Mouse (Mus musculus) left cerebral cortex, adult 18-20 months (tissue): ENCODE measurements at regions not wholly inside any gene's neighbourhood (a gene's known extent, or its start where the extent isn't known, plus 50 kb on each side); places are given as distances from the start of the nearest gene placed in this dataset.

Source experiments
- DNase-seq, 2 experiments: peaks; one replicate each; pipeline ENCODE4 v3.0.0; 2021 to 2022; ENCODE audit warnings: low spot score in 2 of 2, mixed read lengths in 1 of 2

GRCm38 (mm10) chr12:9921591-9922198, 351.8 kb downstream of the Osr1 start:
- no peak for DNase-seq

DNA sequence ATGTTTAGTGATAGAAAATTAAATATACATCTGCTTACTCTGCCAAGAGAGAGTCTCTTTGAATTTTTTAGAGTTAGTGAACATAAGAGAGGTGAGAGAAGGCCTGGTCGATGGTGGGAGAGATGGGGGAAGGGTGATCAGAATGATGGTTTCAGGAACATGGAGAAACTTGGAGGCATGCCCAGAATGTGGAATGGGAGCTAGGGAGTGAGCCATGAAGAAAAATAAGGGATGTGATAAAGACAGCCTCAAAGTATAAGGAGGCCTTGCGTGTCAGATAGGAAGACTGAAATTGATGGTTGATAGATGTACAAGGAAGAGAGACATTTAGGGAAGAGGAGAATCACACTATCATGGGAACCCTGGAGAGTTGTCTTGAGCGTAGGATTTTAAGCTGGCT, 354.6 kb downstream of the Osr1 start:
- DNase-seq: no peak

DNA sequence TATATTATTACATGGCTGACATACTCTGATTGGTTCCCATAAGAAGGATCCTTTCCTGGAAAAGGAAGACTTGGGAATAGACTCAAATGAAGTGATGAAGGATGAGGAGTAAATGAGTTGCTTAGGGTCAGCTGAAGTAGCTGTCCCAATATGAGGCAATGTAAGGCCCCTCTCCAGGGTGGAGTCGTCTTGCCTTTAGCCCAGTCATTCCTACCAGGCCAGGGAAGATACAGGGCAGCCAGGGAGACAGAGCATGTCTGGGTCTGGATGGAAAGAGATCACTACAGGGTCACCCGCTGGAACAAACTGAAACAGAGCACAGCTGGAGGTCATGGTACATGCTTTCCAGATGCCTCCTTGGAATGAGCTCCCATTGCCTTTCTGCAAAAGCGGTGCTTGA, 364.2 kb downstream of the Osr1 start:
- DNase-seq: no peak

- DNase-seq: no peak
Observed at GRCm38 (mm10) chr12:9941357-9941756, 371.4 kb downstream of the Osr1 start.

DNA sequence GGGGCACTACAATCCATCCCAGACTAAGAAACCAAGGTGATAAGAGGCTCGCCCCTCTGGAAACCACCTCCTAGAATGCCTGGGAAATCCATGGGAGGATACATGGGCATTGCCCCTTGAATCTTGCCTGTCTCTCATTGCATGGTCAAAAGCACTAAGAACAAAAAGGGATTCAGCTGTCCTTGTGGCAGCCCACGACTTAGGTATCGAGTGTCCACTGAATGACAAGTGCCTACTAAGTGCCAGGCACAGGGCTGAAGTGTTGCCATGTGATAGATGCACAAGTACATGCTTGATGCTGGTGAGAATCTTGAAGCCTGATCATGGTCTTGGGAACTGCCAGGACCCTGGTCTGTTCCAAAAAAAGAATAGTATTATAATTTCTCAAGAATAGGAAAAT, 371.9 kb downstream of the Osr1 start:
- no peak for DNase-seq

DNA sequence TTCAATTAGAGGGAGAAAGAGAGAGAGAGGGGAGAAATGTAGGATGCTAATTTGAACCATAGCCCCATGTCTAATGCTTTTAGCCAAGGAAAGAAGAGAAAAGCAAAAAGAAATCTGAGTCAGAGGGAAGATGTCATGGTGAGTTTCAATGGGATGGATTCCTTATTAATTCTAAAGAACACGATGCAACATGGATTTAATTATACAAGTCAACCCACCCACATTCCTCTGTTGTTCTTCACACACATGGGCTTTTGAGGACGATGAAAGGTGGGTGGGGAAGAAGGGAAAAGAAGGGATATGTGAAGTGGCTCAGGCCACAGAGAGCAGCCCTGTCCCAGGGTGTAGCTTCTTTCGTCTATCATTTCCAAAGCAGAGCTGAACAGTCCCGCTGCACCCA, 378.9 kb downstream of the Osr1 start:
- DNase-seq: no peak

- no peak for DNase-seq
Observed at GRCm38 (mm10) chr12:9952372-9952771, 382.5 kb downstream of the Osr1 start.

DNA sequence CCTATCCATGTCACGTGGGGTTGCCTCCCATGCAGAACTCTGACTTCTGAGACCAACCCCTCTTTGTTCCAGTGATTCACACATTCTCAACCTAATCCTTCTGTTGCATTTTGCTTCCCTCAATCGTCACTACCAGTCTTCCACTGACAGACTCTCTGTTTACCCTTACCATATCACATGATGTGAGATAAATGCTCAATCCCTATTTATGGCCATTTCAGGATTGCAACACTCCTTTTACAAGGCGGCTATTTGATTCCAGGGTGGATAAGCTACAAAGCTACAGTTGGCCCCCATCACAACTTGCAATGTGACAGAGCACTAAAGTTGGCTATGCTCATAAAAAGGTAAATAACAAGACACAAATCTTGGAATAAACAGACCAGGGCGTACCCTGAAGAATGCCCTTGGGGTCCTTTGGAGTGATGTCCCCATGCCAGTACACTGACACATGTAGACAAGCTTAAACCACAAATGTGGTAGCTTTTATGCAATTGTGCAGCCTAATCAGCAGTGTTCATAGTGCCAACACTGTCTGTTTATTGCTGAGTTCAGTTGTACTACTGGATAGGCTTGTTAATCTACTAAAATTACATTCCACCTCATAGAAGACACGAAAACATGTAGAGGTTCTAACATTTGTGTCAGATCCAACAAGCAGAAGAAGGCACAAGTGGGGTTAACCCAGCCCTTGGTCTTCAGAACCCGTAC, 384.4 kb downstream of the Osr1 start:
- DNase-seq: no peak

GRCm38 (mm10) chr12:9969390-9969789, 399.5 kb downstream of the Osr1 start:
- no peak for DNase-seq

DNA sequence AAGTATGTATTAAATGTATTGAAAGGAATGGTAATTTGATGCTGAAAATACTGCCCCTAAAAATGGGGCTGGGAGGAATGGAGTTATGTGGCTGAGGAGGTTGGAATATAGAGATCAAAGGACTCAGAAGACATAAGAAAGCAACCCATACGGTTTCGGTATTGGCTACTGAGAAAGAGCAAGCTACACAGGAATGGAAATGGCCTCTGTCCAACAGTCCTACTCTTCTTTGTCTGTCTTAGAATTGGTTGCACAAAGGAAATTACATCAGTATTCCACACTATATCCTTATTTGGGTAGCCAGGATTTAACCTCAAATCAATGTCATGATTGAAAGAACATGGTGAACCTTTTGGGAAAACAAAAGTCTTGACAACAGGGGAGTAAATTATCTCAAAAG, 399.0 kb upstream of the Nt5c1b start:
- DNase-seq: no peak

GRCm38 (mm10) chr12:9978494-9979112, 391.2 kb upstream of the Nt5c1b start:
- no peak for DNase-seq

DNA sequence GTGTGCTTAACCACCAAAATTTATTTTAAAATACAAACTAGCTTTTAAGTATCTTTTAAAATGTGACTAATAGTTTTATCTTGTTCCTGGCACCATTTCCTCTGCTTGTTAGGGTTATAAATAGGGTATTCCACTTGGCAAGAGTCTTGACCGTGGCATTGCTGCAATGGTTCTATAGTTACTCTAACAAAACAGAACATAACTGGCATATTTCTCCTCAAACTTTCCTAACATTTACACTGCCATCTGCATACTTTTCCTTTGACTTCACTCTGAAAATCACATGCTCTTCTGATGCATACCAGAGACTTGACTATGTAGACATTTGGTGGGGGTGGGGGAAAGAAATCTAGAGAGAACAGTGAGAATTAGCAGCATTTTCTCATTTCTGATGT, 390.7 kb upstream of the Nt5c1b start:
- DNase-seq: no peak

DNA sequence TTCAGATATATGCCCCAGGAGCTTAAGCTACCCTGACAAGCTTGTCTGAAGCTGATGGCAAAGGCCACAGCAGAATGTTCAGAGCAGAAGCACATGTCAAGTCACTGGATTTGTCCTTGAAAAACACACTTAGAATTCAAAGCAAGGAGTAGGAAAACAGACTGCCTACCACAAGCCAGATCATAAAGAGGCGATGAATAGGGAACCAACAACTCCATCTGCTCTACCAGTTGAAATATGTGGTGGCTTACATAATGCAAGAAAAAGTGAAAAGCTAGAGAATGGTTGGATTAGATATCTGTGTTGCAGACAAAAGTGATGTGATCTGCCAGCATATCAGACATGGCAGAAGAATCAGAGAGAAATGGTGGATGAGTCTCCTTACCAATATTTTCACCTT, 378.5 kb upstream of the Nt5c1b start:
- no peak for DNase-seq

DNA sequence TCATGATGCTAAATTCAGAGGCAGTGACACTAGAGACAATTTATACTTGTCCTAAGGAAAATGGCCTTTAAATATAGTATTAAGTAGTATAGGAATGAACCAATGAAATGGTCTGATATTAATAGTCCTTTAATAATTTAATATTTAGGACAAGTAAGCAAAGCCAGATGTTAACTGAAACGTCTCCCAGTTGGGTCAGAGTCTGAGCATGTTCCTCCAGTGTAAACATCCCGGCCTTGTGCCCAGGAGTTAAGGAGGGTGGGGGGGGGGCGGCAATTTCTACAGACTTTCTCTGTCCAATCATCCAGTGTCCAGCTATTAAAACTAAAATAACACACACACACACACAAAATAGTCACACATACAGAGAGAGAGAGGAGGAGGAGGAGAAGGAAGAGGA, 374.1 kb upstream of the Nt5c1b start:
- DNase-seq: no peak

GRCm38 (mm10) chr12:9996455-9997189, 373.2 kb upstream of the Nt5c1b start:
- no peak for DNase-seq

- no peak for DNase-seq
Observed at GRCm38 (mm10) chr12:9997190-9997561, 372.6 kb upstream of the Nt5c1b start.

DNA sequence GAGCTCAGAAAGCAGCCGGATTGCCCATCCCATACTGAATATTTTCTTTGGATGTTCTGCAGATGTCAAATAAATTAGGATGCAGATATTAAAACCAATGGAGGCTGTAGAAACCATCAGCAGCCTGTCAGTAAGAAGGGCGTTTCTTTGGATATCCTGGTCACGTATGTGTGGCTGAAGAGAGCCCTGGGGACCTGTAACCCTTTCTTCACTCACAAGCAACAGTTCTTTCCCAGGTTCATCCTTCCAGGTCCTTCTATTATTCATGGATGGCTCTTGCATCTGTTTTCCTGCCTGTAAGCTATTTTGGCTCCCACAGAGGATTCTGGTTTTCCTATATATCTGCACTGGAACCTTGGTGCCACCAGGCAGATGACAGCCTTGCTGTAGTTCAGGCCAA, 372.2 kb upstream of the Nt5c1b start:
- DNase-seq: no peak

GRCm38 (mm10) chr12:9999933-10000332, 369.8 kb upstream of the Nt5c1b start:
- no peak for DNase-seq

- no peak for DNase-seq
Observed at GRCm38 (mm10) chr12:10008473-10008872, 361.3 kb upstream of the Nt5c1b start.

- DNase-seq: no peak
Observed at GRCm38 (mm10) chr12:10016710-10017581, 352.8 kb upstream of the Nt5c1b start.

DNA sequence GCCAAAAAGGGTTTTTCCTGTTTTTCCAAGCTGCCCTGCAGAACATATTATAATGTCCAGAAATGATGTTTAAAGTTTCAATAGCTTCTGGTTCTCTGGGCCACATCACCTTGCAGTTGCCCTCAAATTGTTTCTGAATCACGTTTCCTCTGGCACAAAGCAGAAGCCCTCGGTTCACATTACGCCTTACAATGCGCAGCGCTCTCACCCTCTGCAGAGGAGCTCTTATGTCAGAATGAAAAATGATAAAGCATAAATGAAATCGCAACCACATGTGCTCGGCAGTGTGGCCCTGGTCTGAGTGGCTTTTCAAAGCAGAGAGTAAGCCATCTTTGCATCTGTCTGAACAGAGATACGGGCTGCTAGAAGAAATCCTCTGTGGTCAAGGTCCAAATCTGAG, 334.3 kb upstream of the Nt5c1b start:
- DNase-seq: no peak
